Mouse (Mus musculus) CD4-positive, CD25-positive, alpha-beta regulatory T cell, adult 2 months (primary cell): Measurements from ENCODE around the gene Ints6.

Source experiments
- DNase-seq: peaks from one replicate; pipeline ENCODE4 v3.0.0-alpha.2; 2012; ENCODE audit warnings: low read depth, low spot score

Gene Ints6

GRCm38 (mm10) chr14:62761036-62761881, at the start of gene Ints6:
Gene Ints6, minus strand, starts transcription at chr14:62761169.
- DNase-seq = peak; percentile 100

- no peak for DNase-seq
Observed at GRCm38 (mm10) chr14:62808661-62809523, 47.9 kb upstream of the Ints6 start.

- no peak for DNase-seq
Observed at GRCm38 (mm10) chr14:62806921-62807320, 46.0 kb upstream of the Ints6 start.

DNA sequence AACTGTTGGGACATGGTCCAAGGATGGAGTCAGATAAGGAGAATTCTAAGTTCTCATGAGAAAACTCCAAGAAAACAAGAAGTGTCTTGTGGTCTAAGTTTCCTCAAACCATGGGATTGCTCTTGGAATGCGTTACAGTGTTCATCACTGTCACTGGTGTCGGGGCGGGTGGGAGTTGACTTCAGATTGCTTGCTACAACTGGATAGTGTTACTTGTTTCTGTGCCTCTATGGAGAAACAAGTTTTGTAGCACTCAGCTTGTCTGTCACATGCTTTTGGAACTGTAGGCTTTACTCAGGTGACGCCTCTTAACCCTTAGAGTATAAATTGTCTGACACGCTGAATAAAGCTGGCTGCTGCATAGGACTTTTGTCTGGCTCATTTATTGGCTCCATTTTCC, 42.2 kb upstream of the Ints6 start:
- DNase-seq = no peak

- DNase-seq = no peak
Observed at GRCm38 (mm10) chr14:62800791-62801190, 39.8 kb upstream of the Ints6 start.

- DNase-seq = peak; percentile 65
Observed at GRCm38 (mm10) chr14:62798608-62799101, 37.7 kb upstream of the Ints6 start.

DNA sequence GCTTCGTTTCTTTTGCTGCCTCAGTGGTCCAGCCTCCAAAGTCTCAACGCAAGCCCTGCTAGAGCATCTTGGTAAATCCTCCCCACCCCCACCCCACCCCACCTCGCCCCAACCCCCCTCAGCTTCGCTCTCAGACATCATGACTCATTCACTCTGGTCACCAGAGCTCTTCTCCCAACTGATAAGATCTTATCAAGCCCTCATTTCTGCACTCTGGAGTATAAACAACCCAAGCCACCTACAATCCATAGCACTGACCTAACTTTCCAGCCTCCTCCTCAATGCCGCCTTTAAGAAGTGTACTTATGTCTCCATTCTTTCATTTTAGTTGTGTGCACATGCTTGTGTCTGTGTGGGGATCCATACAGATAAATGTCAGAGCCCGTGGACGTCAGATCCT, 34.8 kb upstream of the Ints6 start:
- DNase-seq = no peak

DNA sequence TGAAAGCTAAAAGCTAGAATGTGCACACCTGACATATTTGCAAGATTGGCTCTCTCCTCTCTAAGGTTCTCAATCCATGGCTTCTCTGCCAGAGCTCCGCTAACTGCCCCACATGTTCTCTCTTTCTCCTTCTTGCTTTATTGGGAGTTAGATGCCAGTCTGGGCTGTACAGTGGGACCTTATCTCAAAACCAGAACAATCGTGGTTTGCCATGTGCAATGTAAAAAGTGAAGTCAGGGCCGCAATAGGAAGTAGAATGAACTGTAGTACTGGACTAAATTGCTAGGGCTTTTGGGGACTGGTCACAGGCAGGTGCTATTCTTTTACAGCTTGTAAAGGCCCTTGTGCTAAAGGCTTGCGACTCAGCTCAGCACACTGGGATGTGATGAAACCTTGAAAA, 28.3 kb upstream of the Ints6 start:
- no peak for DNase-seq

DNA sequence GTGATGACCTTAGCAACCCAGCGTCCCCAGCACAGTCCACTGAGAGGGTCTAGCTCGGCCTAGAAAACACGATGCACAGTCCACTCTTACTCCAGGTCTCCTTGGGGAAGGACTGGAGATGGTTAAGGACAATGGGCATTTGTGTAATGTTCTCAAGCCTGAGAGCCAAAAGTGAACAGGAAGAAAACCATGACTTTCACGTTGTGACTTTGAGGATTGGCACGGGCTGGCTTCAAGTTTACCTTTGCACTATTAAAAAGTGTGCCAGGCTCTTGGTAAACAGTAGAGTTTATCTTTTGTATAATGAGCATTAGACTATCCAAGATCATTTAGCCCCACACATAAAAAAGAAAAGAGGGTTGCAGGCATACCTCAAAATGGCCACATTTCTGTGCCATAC, 22.0 kb upstream of the Ints6 start:
- DNase-seq = no peak

DNA sequence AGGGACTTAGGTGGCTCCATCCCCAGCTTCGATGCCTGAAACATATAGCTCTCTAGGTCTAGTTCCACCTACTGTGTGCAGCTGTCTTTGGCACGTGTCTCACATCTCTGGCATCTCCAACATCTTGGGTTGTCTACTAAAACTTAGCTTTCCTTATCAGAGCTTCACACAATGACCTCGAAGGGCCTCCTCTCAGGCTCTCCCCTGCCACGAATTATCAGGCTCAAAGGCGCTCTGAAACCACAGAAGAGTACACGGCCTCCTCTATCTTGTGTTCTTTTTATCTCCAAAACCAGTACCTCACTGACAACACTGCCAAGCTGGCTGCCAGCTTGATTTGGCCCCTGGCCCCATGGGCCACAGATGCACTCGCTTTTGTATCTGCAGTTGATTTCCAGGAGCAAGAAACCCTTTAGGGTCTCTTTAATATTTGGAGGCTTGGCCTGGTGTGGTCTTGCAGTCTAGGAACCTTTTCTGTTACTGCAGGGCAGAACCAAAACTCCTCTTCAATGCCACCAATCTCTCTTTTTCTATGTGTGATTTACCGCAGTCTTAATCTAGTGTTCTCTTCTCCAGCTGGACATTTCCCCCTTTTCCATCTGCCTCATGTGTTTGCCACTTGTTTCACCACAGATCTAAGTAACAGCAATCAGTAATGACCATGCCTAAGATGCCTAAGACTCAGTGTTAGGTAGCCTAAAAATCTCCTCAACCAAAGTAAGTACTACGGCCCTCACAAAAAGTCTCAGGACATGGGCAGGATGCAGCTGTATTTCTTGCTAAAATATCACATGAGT, 19.7 kb upstream of the Ints6 start:
- DNase-seq = no peak

- DNase-seq = peak; percentile 7
Observed at GRCm38 (mm10) chr14:62778095-62778494, 17.1 kb upstream of the Ints6 start.

GRCm38 (mm10) chr14:62775034-62775433, 14.1 kb upstream of the Ints6 start:
- no peak for DNase-seq

DNA sequence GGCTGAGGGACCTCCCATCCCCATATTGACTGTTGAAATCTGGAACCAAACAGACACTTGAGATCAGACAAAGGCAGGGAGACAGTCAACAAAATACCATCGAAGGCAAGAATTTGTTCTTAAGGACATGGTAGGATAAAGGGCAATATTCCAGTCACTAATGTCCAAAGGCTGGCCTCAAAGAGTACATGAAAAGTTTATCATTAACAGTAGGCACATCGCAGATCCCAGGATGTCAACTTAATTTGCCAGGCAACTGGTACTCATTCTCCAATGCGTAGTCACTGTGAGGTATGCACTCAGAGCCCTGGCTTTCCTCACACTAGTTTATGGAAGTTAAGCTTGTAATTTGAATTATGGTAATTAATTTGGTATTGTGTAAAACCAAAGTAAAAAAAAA, 13.3 kb upstream of the Ints6 start:
- DNase-seq = no peak

- DNase-seq = no peak
Observed at GRCm38 (mm10) chr14:62773766-62774165, 12.8 kb upstream of the Ints6 start.

GRCm38 (mm10) chr14:62765398-62765797, 4.4 kb upstream of the Ints6 start:
- DNase-seq = no peak

DNA sequence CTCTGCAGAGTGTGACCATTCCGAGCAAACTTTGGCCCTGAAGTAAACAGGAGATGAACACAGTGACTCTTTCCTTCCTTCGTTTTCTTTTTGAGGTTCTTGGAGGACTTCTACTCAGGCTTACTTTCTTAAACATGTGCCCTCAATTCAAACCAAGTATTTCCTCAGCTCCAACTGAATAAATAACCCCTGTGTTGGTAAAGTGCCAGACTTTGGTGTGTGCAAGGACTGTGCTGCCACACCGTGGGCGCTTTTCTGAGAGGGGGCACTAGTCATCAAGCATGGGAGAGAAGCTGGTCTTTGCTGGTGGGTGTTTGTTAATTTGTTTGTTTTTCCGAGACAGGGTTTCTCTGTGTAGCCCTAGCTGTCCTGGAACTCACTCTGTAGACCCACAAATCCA, 3.4 kb upstream of the Ints6 start:
- peak; percentile 17 for DNase-seq

DNA sequence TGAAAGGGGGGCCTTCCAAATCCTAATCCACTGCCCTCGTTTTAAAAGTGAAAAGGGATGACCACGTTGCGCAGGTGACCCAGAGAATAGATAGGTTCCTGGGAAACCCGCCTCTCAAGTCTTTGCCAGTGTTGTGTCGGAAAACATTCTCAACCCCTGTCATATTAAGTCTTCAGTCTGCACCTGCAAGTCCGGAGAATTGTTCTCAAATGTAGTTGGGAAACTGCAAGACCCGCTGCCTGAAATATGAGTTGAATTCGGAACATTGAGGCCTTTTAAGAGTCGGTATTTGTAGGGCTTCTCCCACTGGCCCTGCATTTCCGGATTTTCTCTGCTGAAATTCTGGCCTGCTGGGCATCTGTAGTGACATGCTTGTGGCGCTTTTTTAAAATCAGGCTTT, 974 bp upstream of the Ints6 start:
- DNase-seq = no peak

DNA sequence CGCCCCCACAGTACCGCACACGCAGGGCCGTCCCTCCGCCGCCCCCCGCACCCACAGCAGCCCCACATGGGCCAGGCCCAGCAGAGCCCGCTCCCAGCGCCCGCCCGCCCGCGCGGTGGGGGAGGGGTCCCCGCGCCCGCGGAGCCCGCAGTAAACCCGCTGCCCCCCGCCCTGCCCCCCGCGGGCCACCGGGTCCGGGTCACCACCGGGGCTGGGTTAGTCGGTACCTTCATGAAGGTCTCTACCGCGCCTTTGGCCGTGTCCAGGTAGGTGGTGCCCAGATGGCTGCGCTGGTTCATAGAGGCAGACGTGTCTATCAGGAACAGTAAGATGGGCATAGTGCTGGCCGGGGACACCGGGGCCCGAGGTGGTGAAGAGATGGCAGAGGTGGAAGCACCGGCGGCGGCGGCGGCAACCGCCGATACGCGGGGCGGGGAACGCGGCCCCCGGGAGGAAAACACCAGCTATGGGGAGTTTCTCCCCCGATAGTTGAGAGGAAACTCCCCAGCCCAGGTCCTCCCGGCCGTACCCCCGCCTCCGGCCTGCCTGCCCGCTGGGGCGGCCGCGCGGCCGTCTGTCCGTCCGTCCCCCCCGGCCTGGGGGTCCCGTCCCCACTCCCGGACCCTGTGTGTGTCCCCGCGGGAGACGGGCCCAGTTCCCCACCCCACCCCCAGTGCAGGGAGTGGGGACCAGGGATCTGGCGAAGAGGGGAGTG, 491 bp downstream of the Ints6 start:
- peak; percentile 72 for DNase-seq

DNA sequence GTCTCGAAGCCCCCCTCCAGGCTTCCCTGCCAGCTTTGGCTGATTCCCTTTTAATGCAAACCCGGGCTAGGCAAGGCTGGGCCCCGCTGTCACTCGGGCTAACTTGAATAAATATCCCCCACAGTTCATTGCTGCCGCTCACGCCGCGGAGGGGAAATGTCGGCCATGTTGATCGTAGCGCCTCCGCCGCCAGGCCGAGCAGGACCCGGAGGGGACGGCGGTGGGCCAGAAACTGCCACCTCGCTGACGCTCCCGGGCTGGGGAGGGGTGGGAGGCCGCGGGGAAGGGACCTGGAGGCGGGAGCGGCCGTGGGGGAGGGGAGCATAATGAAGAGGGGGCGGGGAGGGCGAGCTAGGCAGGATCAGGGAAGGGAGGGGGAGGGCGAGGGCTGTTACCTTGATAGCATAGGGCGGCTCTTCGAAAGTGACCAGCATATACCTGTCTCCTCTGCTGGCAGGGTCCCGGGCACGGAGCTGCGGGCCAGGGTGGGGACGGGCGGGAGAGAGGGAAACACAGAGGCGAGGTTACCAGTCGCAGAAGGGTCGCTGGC, 1.1 kb downstream of the Ints6 start:
- peak; percentile 84 for DNase-seq

- DNase-seq = no peak
Observed at GRCm38 (mm10) chr14:62758714-62759113, 2.3 kb downstream of the Ints6 start.
